Mouse (Mus musculus) olfactory bulb, adult 2 months (tissue): ENCODE data around the gene Dot1l. TPM values are rescaled to one million over a fixed set of nuclear protein-coding genes. Genes with fewer than 3 reads are reported as not detected.

Experiments
- H3K27ac ChIP-seq: fragments of 200-500 bp; 2 replicates; pipeline ENCODE4 v1.5.1; 2012; ENCODE audit warnings: low read depth, low read length; ENCODE audit not compliant: insufficient read depth
- H3K4me1 ChIP-seq: fragments of 200-500 bp; 2 replicates; pipeline ENCODE4 v1.6.1; 2012; ENCODE audit warnings: low read length; ENCODE audit not compliant: control insufficient read depth, insufficient read depth
- H3K4me3 ChIP-seq: fragments of 200-500 bp; 2 replicates; pipeline ENCODE4 v1.5.1; 2012; ENCODE audit warnings: mild to moderate bottlenecking, low read depth, low read length, moderate library complexity; ENCODE audit not compliant: insufficient read depth
- CTCF ChIP-seq: fragments of 200-500 bp; IDR thresholded peaks from 2 replicates; pipeline ENCODE4 v1.5.1; 2012; ENCODE audit warnings: low read depth, mild to moderate bottlenecking, low read length, moderate library complexity; ENCODE audit not compliant: insufficient read depth
- POLR2A ChIP-seq: fragments of 200-500 bp; IDR thresholded peaks from 2 replicates; pipeline ENCODE4 v1.6.1; 2012; ENCODE audit warnings: mild to moderate bottlenecking, low read depth, low read length, moderate library complexity; ENCODE audit not compliant: insufficient read depth
- WGBS: fragments of 180-500 bp; shearing (Covaris S2); methylation state at CpG from one replicate; pipeline ENCODE4 v1.1.7; 2018; 5-methylcytosine and 5-hydroxymethylcytosine counted together
- polyA plus RNA-seq: library from polyadenylated mRNA; stranded (reverse); fragments of >200 nt; gene quantifications from 2 replicates; pipeline ENCODE4 v1.2.4, GENCODE M21; 2012; ENCODE audit warnings: low replicate concordance; ENCODE audit not compliant: missing spikeins, insufficient read depth, insufficient read length

Dot1l gene
- polyA plus RNA-seq, 1 experiment, result 235 TPM

DNA sequence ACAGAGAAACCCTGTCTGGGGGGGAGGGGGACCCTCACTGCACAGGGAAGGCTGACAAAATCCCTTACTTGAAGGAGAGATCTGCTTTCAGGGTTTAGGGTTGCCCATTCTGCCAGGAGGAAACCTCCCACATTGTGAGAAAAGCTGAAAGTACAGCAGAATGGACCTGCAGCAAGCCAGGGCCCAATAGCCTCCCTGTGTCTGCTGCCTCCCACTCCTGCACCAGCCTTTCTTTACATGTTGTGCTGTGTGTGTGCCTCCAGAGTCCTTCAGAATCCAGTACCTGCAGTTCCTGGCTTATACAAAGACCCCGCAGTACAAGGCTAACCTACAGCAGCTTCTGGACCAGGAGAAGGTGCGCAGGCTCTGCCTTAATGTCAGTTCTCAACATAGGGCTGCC lies 29.3 kb downstream of the Dot1l start:
- TF ChIP-seq POLR2A (no peak), CTCF (no peak)

DNA sequence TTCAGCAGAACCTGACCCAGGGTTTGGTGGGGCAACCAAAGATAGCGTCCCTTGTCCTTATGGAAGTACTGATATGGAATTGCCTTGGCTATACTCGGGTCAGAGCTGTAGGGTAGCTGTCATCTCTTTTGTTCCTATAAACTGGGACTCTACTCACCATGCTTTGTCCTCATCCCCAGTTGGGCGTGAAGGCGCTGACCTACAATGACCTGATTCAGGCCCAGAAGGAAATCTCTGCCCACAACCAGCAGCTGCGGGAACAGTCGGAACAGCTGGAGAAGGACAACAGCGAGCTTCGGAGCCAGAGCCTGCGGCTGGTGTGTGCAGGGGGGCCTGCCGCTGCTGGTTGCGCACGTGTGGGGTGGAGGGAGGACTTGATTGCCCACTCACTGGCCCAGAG lies 29.9 kb downstream of the Dot1l start:
- Histone ChIP-seq H3K4me3 (no peak overlapping the region), H3K27ac (no peak overlapping the region)

More for the DNA sequence above, 29.3 kb downstream of the Dot1l start:
- Histone ChIP-seq H3K4me3 (no peak overlapping the region), H3K4me1 (no peaks in the 10 kb centered on the region), H3K27ac (no peak overlapping the region)
- 96% methylated on average over 2 of the region's 2 CpGs for WGBS

DNA sequence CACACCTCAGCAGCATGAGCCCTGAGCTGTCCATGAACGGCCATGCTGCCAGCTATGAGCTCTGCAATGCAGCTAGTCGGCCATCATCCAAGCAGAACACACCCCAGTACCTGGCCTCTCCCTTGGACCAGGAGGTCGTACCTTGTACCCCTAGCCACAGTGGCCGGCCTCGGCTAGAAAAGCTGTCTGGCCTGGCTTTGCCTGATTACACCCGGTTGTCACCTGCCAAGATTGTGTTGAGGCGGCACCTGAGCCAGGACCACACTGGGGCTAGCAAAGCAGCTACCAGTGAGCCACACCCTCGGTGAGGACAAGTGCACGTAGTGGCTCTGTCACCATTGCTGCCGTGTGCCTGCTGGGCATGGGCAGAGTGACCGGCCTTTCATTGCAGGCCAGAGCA lies 31.0 kb downstream of the Dot1l start:
- Histone ChIP-seq H3K27ac (no peak overlapping the region), H3K4me1 (no peaks in the 10 kb centered on the region), H3K4me3 (no peak overlapping the region)
- 95% methylated on average over 11 of the region's 11 CpGs for WGBS
- TF ChIP-seq CTCF, result no peak
- TF ChIP-seq POLR2A, result no peak

More for the DNA sequence above, 29.9 kb downstream of the Dot1l start:
- H3K4me1 ChIP-seq, result no peaks in the 10 kb centered on the region
- WGBS, result 72% methylated on average over 12 of the region's 12 CpGs
- TF ChIP-seq CTCF, result no peak
- TF ChIP-seq POLR2A, result no peak

DNA sequence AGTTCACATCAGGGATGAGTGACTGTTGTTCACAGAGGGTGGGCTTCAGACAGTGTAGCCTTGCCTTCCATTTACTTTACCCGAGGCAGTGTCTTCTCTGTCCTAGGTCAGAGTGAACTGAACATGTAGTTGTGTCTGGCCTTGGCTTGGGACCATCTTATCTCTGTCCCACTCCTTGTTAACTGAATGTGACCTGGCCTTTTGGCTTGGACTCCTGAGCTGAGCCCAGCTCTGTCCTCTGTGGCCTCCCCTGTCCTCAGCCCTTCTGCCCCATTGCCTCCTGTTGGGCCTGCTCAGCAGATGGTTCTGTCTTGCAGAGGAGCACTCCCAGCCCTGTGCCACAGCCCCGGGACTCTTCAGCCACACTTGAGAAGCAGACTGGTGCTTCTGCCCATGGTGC lies 32.5 kb downstream of the Dot1l start:
- no peak overlapping the region for H3K4me3 ChIP-seq
- no peak overlapping the region for H3K27ac ChIP-seq
- TF ChIP-seq CTCF, result no peak
- TF ChIP-seq POLR2A, result no peak
- 81% methylated on average over 2 of the region's 2 CpGs for WGBS
- peaks cover 8% of the 10 kb centered on the region; the same call in 1 of the 2 replicates for H3K4me1 ChIP-seq

DNA sequence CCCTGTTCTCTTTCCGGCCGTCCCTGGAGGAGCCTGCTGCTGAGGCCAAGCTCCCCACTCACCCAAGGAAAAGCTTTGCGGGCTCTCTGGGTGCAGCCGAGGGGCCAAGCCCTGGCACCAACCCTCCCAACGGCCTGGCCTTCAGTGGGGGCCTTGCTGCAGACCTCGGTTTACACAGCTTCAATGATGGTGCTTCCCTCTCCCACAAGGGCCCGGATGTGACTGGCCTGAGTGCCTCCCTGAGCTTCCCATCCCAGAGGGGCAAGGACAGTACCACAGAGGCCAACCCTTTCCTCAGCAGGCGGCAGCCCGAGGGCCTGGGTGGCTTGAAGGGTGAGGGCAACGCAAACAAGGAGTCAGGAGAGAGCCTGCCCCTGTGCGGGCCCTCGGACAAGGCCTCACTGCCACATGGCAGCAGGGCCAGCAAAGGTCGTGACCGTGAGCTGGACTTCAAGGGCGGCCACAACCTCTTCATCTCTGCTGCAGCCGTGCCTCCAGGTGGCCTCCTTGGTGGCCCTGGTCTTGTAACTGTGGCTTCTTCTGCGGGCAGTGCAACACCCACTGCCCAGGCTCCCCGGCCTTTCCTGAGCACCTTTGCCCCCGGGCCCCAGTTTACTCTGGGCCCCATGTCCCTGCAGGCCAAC lies 35.9 kb downstream of the Dot1l start:
- TF ChIP-seq CTCF, result no peak
- no peak for TF ChIP-seq POLR2A
- H3K4me1 ChIP-seq, result peaks cover 10% of the 10 kb centered on the region; the same call in 1 of the 2 replicates
- 90% methylated on average over 19 of the region's 19 CpGs for WGBS
- H3K27ac ChIP-seq, result no peak overlapping the region
- no peak overlapping the region for H3K4me3 ChIP-seq

DNA sequence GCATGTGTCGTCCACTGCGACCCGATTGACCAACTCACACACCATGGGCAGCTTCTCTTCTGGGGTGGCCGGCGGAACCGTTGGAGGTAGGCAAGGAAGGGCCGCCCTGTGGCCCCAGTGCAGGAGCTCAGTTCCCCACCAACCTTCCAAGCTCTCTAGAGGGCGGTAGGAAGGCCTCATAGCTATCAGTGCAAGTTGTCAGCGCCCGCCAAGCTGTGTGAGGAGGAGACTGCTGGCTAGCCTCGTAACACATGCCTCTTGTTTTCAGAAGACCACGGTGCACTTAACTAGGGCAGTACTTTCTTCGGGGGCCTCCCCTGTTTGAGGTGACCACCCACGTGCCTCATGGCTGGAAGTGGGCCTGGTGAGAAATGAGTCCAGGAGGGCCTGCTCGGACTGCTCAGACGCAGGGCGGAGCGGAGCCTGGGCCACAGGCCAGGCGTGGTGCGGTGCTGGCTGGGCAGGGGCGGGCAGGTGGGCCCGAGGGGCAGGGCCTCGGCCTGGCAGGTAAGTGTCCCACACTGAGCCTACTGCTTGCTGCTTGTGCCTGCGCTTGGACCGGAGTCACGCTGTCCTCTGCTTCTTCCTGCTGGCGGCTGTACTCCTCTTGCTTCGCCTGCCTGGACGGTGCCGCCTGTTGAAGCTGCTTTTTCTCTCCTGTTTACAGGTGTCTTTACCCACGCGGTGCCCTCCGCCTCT lies 36.6 kb downstream of the Dot1l start:
- TF ChIP-seq CTCF (no peak), POLR2A (no peak)
- Histone ChIP-seq H3K27ac (no peak overlapping the region), H3K4me3 (no peak overlapping the region), H3K4me1 (peaks cover 15% of the 10 kb centered on the region; the same call in 1 of the 2 replicates)
- WGBS, result 76% methylated on average over 33 of the region's 33 CpGs

DNA sequence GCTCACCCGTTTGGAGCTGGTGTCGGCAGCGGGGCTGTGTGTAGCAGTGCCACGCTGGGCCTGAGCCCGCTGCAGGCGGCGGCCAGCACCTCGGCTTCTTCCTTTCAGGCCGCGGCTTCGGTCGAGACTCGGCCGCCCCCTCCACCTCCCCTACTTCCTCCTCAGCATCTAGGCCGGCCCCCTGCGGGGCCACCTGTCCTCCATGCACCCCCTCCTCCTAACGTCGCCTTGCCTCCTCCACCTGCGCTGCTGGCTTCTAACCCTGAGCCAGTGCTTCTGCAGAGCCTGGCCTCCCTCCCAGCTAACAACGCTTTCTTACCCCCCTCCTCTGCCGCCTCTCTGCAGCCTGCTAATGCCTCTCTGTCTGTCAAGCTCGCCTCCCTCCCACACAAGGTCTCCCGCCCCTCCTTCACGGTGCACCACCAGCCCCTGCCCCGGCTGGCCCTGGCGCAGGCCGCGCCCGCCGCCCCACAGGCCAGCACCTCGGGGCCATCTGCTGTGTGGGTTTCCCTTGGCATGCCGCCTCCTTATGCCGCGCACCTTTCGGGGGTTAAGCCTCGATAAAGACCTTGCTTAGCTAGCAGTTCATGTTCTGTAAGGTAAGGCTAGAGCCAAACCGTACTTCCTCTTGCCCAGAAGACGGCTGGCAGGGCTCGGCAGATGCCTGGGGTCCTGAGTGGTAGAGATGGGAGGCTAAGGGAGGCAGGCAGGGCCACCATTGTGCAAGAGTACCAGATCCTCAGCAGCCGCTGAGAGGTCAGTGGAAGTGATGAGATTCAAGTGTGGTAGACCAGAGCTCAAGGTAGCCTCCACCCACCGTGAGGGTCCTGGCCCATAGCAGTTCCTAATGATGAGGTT lies 37.4 kb downstream of the Dot1l start:
- WGBS, result 54% methylated on average over 40 of the region's 41 CpGs
- TF ChIP-seq POLR2A, result no peak
- no peak for TF ChIP-seq CTCF
- Histone ChIP-seq H3K27ac (no peak overlapping the region), H3K4me3 (no peak overlapping the region), H3K4me1 (peaks cover 16% of the 10 kb centered on the region; the same call in 1 of the 2 replicates)

DNA sequence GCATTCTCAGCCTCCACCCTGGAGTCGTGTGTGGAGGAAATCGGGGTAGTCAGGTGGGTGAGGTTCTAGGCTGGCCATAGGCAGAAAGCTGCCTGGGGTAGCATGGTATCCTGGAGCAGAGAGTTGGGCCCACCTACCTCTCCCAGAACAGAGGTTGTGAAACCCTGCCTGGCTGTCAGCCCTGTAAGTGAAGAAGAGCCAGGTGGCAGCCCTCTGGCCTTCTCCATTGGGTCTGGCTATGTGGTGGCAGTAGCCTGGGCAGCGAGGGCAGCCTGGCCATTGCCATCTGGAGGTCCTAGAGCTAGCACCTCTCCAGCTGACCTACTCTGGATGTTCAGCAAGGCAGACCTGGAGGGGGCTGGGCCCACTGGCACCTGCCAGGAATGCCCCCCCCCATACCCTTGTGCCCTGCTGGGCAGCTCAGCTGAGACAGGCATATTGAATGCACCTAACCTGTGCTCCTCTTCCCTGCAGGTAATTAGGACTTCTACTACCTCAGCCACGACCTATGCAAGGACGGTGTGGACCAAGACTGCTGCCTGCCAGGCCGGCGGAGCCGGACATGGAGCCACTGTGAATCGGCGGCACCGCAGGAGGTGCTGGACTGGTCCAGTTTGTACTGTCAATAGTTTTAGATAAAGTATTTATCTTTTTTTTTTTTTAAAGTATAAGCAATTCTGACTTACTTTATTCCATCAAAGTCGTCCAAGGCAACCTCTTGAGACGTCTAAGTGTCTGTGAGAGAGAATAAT lies 38.2 kb downstream of the Dot1l start:
- WGBS, result 87% methylated on average over 13 of the region's 13 CpGs
- Histone ChIP-seq H3K4me3 (no peak overlapping the region), H3K4me1 (peaks cover 16% of the 10 kb centered on the region; the same call in 1 of the 2 replicates), H3K27ac (no peak overlapping the region)
- TF ChIP-seq CTCF (no peak), POLR2A (no peak)
